Mouse (Mus musculus): ENCODE measurements around the gene Foxd1.

GRCm38 (mm10) chr13:98366469-98367275, 12.6 kb downstream of the Foxd1 start:
- TF ChIP-seq CTCF (IDR thresholded peaks at IDR 0.05; ENCODE audit: low read depth, low read length) (no peak), GATA2 (IDR thresholded peaks at IDR 0.05; ENCODE audit: borderline replicate concordance, low read depth, low read length) (no peak), GATA1 (IDR thresholded peaks at IDR 0.05; ENCODE audit: borderline replicate concordance, low read length) (no peak), POLR2AphosphoS5 (IDR thresholded peaks at IDR 0.05; ENCODE audit: insufficient replicate concordance, low read depth, low read length) (no peak), TAL1 (conservative IDR thresholded peaks at IDR 0.05; ENCODE audit: low read depth, low read length) (no peak)
